Mouse (Mus musculus) G1E-ER4 (cell line): ENCODE measurements at regions not wholly inside any gene's neighbourhood (a gene's known extent, or its start where the extent isn't known, plus 50 kb on each side); places are given as distances from the start of the nearest gene placed in this dataset.

Source experiments
- GATA1 ChIP-seq: IDR thresholded peaks from one replicate; pipeline ENCODE4 v1.8.0; 2012; ENCODE audit warnings: low read length, inconsistent platforms

GRCm38 (mm10) chr1:35717166-35717565 is 351.0 kb upstream of the Hs6st1 start:
- TF ChIP-seq GATA1: no peak

GRCm38 (mm10) chr1:35717659-35718058 is 350.5 kb upstream of the Hs6st1 start:
- TF ChIP-seq GATA1: no peak

- TF ChIP-seq GATA1: no peak
These were observed 348.1 kb upstream of the Hs6st1 start for GRCm38 (mm10) chr1:35720063-35720462.

GRCm38 (mm10) chr1:35724366-35724900 is 343.8 kb upstream of the Hs6st1 start:
- TF ChIP-seq GATA1: no peak

GRCm38 (mm10) chr1:35726596-35726995 is 341.6 kb upstream of the Hs6st1 start:
- TF ChIP-seq GATA1: no peak

- TF ChIP-seq GATA1: no peak
These were observed 340.8 kb upstream of the Hs6st1 start for GRCm38 (mm10) chr1:35727310-35727990.

- no peak for TF ChIP-seq GATA1
These were observed 338.4 kb upstream of the Hs6st1 start for GRCm38 (mm10) chr1:35729785-35730295.

- no peak for TF ChIP-seq GATA1
These were observed 337.9 kb upstream of the Hs6st1 start for GRCm38 (mm10) chr1:35730309-35730708.

GRCm38 (mm10) chr1:35736247-35736646 is 332.0 kb upstream of the Hs6st1 start:
- no peak for TF ChIP-seq GATA1

- no peak for TF ChIP-seq GATA1
These were observed 318.6 kb upstream of the Hs6st1 start for GRCm38 (mm10) chr1:35749603-35750002.

- TF ChIP-seq GATA1: no peak
These were observed 318.1 kb upstream of the Hs6st1 start for GRCm38 (mm10) chr1:35750092-35750521.

- no peak for TF ChIP-seq GATA1
These were observed 315.6 kb upstream of the Hs6st1 start for GRCm38 (mm10) chr1:35752636-35753035.

GRCm38 (mm10) chr1:35754170-35754569 is 314.0 kb upstream of the Hs6st1 start:
- TF ChIP-seq GATA1: no peak

- no peak for TF ChIP-seq GATA1
These were observed 309.2 kb upstream of the Hs6st1 start for GRCm38 (mm10) chr1:35759010-35759409.

GRCm38 (mm10) chr1:35759600-35759999 is 308.6 kb upstream of the Hs6st1 start:
- no peak for TF ChIP-seq GATA1

- TF ChIP-seq GATA1: no peak
These were observed 305.1 kb upstream of the Hs6st1 start for GRCm38 (mm10) chr1:35763051-35763450.

GRCm38 (mm10) chr1:35763456-35763855 is 304.7 kb upstream of the Hs6st1 start:
- no peak for TF ChIP-seq GATA1
